Mouse (Mus musculus): ENCODE data around the gene Asns.
"Not testable (repeated sequence)": the region's sequence is repeated elsewhere in the genome, so short reads cannot be mapped to it uniquely, and the experiment has no call there.

Gene Asns

DNA sequence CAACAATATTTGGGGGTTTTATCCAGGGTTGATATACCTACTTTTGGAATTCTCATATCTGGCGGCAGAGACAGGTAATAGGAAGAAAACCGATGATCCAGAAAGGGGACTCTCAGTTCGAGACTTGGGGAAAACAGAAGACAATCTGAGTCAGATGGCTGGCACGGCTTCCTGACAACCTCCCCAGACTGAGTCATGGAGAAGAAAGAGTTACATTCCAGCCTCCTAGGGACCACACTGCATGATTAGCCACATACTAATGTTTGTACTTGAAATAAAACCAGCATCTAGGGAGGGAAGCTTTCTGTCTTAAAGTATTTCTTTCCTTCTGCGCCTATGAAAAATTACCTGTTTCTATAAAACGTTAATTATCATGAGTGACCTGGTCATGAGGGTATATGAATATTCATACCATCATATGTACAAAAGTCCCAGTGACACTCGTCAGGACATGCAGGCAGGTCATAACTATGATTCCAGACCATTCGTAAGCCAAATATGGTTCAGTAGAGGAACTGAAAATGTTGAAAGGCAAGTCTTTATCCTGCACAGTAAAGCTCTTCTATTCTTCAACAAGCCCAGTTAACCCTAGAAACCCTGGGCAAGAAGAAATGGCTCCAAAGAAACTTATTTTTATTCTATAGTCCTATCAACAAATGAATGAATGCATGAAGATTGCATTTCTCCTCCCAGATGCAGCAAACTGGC is 16.7 kb downstream of the Asns start:
- DNase-seq (ENCODE audit: low spot score in 2 of 2), result no peak

DNA sequence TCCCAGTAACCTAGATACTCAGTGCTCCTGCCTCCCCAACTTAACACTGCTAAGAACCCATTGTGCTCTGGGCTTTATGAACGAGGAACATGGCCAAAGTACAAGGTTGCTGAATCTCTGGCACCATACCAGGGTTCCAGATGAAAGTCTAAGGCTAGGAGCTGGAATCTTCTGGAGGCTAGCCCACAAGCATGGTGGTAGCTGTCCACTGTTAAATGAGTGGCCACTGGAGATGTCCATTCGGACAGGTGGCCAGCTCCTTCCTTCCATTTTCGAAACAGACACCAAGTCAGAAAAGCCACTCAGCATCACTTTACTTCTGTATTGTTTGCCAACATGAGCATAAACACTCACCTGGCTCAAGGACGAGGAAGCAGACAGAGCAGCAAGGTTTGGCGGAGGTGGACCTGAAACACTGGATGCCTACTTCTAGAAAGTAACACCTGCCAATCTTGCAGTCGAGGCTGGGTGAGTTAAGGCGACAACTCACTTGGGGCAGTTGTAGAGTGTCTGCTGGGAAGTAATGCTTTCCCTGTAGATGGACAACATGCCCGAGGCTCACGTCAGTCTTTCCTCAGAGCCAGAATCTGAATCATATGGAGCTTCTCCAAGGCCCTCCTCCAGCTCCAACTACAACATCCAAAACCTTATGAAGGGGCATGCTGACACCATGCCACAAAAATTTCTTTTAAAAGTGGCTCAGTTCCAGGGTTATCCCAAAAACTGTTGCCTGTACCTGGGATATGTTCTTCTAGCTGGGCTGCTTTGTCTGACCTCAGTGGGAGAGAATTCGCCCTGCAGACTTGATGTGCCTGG is 20.4 kb downstream of the Asns start:
- no peak for DNase-seq (ENCODE audit: low spot score in 2 of 2)

DNA sequence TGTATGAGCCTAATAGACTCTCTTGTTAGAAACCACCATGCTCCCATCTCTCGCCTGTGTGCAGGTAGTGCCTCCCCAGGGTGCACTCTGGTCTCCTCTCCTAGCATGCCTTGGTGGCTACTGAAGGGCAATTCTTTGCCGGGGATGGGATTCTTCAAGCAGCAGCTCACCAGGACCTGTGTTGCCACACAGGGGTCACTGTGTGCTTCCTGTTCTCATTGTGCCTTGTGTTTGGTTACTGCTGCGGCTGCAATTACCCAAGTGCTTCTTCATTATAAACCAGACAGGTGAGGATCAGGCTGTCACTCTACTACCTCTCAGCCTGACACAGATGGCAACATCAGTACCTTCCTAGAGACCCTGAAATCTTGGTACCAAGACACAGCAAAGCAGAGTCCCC is 21.6 kb downstream of the Asns start:
- DNase-seq (ENCODE audit: low spot score in 2 of 2), result no peak

DNA sequence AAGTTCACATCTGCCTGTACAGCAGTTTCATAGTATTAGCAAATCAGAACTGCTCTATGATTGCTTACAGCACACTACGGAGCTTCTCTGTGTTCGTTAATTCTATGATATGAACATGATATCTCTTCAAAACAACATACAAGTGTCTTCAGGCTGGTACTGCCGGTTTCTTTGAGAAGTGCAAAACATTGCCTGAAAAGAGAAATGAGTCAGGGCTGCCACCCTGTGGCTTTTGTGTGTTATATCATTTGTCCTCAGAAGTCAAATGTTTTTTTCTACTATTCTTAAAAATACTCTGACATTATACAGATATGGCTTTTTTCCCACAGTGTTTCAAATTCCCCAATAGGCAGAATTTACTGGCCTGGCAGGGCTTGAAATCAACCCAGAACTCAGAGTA is 22.5 kb downstream of the Asns start:
- DNase-seq (ENCODE audit: low spot score in 2 of 2), result no peak

DNA sequence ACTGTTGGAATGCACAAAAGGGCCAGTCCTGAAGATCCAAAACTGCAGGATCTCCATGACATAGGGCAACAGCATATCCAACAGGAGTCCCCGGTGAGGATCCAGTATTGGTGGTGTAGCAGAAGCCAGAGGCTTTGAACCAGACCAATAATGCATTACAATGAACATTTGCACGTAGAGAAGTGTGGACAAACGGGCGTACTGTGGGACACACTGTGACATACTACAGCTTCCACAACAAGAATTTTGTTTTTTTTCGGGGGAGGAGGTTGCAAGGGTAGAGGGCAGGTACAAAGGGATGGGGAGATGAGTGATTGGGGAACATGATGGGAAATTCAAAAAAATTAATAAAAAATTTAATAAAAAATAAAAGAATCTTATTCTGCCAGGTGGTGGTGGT is 23.3 kb downstream of the Asns start:
- DNase-seq (ENCODE audit: low spot score in 2 of 2), result no peak

DNA sequence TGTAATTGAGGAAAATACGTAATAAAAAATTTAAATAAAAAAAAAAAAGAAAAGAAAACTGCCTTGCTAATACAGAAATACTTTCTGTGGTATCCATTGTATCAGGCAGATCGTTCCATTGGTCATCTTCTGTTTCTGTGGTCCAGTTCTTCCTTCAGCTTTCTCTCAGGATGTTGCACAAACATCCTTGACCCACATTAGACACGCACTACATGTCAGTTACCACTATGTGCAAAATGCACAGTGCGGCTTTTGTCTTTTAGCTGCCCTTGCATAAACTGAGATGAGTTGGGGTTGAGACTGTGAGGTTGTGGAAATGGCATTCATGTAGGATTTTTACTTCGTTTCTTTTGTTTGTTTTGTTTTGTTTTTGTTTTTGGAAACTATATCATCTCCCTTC is 24.7 kb downstream of the Asns start:
- DNase-seq (ENCODE audit: low spot score in 2 of 2), result no peak

DNA sequence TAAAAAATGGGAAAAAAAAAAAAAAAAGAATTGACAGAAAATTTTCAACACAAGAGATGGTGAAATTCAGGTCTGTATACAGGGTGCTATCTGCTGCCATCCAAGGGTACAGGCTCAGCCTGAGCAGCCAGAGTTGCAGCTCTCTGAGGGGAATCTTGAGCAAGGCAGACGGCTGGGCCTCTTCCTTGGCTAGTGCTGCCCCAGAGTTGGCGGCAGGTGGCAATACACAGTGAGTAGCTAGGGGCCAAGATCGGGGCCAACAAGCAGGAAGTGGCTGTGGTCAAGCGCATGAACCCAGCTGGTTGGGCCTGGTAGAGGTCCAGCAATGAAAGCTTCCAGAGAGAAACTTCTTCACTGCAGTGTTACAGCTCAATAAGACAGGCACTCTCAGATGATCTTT is 27.2 kb downstream of the Asns start:
- DNase-seq (ENCODE audit: low spot score in 2 of 2), result not testable (repeated sequence)

DNA sequence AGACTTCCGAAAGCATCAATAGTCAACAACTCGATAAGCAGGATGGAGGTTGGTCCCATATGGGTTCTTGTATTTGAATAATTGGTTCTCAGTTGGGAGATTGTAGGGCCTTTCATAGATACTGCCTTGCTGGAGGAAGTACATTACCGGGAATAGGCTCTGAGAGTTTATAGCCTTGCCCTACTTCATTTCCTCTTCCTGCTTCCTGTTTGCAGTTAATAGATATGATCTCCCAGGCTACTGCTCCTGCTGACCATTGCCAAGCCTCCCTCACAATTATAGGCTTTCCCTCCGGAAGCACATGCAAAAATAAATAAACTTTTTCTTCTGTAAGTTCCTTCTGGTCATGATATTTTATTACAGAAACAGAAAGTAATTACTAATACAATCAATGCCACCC is 31.6 kb downstream of the Asns start:
- DNase-seq (ENCODE audit: low spot score in 2 of 2), result no peak

DNA sequence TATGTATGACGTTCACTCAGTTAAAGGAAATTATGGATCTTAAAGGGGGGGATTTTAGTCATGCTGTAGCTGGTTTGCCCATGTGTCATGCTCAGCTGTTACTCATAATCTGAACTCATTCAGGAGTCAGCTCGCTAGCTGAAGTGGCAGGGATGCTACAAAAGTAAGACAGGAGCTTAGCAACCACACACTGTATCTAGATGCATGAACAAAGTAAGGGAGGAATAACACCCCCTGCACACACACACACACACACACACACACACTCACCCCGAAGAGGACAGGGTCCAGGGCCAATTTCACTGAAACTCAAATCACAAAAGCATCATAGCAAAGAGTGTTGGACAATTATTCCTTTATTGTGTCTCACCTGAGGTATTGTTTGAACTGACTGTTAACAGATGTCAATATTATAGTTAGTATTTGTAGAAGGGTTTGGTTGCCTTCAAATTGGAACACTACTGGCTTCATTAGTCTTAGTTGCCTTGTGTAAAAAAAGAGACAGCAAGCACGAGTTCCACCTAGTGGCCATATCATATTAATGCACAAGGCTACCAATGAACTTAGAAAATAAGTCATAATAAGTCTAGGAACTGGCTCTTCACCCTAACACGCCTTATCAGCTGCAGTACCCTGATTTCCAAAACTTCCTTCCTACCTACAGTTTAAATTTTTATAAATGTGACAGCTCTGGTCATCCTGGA is 32.5 kb downstream of the Asns start:
- no peak for DNase-seq (ENCODE audit: low spot score in 2 of 2)

DNA sequence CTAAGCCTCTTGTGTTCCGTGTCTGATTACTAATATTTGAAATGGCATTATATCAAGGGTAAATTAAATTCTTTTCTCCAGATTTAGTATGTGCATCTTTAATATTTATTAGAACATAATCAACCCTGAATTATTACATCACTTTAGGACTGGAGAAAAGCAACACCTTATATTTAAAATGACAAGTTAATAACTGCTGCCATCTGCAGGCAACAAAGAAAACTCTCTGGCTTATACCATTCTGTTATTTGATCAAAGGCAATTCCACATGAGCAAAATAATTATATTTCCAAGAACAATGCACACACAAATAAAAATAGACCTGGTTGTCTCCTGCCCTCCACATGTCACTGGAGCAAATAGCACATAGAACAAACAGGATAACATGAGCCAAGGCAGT is 36.5 kb downstream of the Asns start:
- DNase-seq (ENCODE audit: low spot score in 2 of 2), result no peak

DNA sequence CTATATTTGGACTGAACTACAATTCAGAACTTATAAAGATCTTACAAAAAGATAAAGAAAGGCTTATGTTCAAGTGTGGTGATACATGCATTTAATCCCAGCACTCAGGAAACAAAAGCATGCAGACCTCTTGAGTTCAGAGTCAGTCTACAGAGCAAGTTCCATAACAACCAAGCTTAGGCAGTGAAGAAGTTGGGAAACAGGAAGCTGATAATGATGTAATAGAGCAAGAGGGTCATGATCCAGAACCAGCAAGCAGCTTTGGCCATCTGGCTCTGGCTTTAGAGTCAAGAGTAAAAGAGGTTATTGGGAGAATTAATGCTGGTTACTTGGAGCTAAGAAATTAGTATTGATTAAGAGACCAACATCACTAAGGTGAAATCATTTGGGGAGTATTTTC is 44.6 kb downstream of the Asns start:
- no peak for DNase-seq (ENCODE audit: low spot score in 2 of 2)

Data from spleen, postnatal 14 days (tissue).